Mouse (Mus musculus): ENCODE results near the gene Haao. TPM values are rescaled to one million over a fixed set of nuclear protein-coding genes. Genes with fewer than 3 reads are reported as not detected.

Gene Haao
- total RNA-seq, 1 experiment, result 0.54 TPM

DNA sequence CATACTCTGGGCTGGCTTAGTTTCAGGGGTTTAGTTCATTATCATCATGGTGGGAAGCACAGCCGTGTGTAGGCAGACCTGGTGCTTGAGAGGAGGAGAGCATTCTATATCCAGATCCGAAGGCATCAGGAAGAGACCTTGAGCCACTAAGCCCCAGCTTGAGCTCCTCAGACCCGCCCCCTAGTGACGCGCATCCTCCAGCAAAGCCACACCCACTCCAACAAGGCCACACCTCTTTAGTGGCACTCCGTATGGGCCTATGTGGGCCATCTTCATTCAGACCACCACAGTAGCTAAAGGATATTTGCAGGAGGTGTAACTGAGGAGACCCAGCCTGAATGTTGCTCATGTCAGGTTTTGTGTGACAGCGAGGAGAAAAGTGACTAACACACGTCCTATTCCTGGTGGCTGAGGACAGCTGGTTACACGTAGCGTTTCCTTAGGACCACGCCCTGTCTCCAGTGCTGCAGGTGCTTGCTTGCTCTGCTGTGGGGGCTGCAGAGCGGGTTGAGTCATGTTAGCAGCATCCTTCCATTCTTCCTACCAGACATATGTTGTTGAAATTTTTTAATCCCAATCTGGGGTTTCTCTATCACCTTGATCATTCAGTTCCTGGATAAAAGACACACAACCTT, 6.6 kb upstream of the Haao start:
- peaks cover 0 to 3% of the 10 kb centered on the region in 2 experiments; a peak in 1 of 4 replicates for H3K4me1 ChIP-seq (ENCODE audit: control insufficient read depth in 2 of 2, insufficient read depth in 2 of 2, low read length in 2 of 2, poor library complexity in 1 of 2)
- no peaks in the 10 kb centered on the region for H3K36me3 ChIP-seq (ENCODE audit: control insufficient read depth, insufficient read depth, low read length, poor library complexity, severe bottlenecking)
- H3K9me3 ChIP-seq (ENCODE audit: control insufficient read depth, insufficient read depth, low read depth, low read length), result no peaks in the 10 kb centered on the region
- H3K4me3 ChIP-seq (ENCODE audit: insufficient read depth in 1 of 2, low read depth in 1 of 2, low read length in 2 of 2, poor library complexity in 1 of 2, severe bottlenecking in 1 of 2), result peak overlapping the region in 1 of 2 experiments; percentile 55; a peak in 3 of 4 replicates
- peak; percentile 72 for DNase-seq (ENCODE audit: low read depth, low spot score)
- H3K9ac ChIP-seq (ENCODE audit: insufficient read depth, low read depth, low read length, poor library complexity, severe bottlenecking), result no peak overlapping the region
- no peak for TF ChIP-seq ZC3H11A (IDR thresholded peaks at IDR 0.05; ENCODE audit: borderline replicate concordance, low read depth, low read length)
- TF ChIP-seq CHD2 (IDR thresholded peaks at IDR 0.05; ENCODE audit: low read depth, low read length), result no peak
- TF ChIP-seq HCFC1 (IDR thresholded peaks at IDR 0.05; ENCODE audit: borderline replicate concordance, insufficient read depth, low read length), result no peak
- no peak for TF ChIP-seq ZNF384 (IDR thresholded peaks at IDR 0.05; ENCODE audit: low read depth, low read length)
- no peak for TF ChIP-seq MAFK (IDR thresholded peaks at IDR 0.05; ENCODE audit: insufficient read depth, low read depth, low read length)
- in situ Hi-C loops (cut with MboI; ENCODE audit: low sequenced_read_pairs in 2 of 2, unreplicated experiment in 2 of 2), result loop anchor here in 1 of 2 experiments (10.0 kb wide), 2 partner anchors 230 to 580 kb away; no protein-coding TSS in a partner anchor
- no peak overlapping the region for H3K27ac ChIP-seq (ENCODE audit: insufficient read depth, low read depth, low read length, poor library complexity, severe bottlenecking)

- Histone ChIP-seq H3K4me1 (ENCODE audit: control insufficient read depth in 2 of 2, insufficient read depth in 2 of 2, low read length in 2 of 2, poor library complexity in 1 of 2) (peaks cover 0 to 3% of the 10 kb centered on the region in 2 experiments; a peak in 1 of 4 replicates), H3K9me3 (ENCODE audit: control insufficient read depth, insufficient read depth, low read depth, low read length) (no peaks in the 10 kb centered on the region), H3K27ac (ENCODE audit: insufficient read depth, low read depth, low read length, poor library complexity, severe bottlenecking) (no peak overlapping the region), H3K4me3 (ENCODE audit: insufficient read depth in 1 of 2, low read depth in 1 of 2, low read length in 2 of 2, poor library complexity in 1 of 2, severe bottlenecking in 1 of 2) (peak overlapping the region in 1 of 2 experiments; percentile 55; a peak in 2 of 4 replicates), H3K9ac (ENCODE audit: insufficient read depth, low read depth, low read length, poor library complexity, severe bottlenecking) (no peak overlapping the region), H3K36me3 (ENCODE audit: control insufficient read depth, insufficient read depth, low read length, poor library complexity, severe bottlenecking) (no peaks in the 10 kb centered on the region)
- TF ChIP-seq ZC3H11A (IDR thresholded peaks at IDR 0.05; ENCODE audit: borderline replicate concordance, low read depth, low read length) (peak; percentile 39; the same call in 1 of the 2 replicates), MAFK (IDR thresholded peaks at IDR 0.05; ENCODE audit: insufficient read depth, low read depth, low read length) (no peak)
- in situ Hi-C loops (cut with MboI; ENCODE audit: low sequenced_read_pairs in 2 of 2, unreplicated experiment in 2 of 2), result loop anchor here in 1 of 2 experiments (10.0 kb wide), 2 partner anchors 229 to 579 kb away; no protein-coding TSS in a partner anchor
- DNase-seq (ENCODE audit: low read depth, low spot score), result no peak
Observed at GRCm38 (mm10) chr17:83853831-83854230, 6.1 kb upstream of the Haao start.

- H3K4me3 ChIP-seq (ENCODE audit: insufficient read depth in 1 of 2, low read depth in 1 of 2, low read length in 2 of 2, poor library complexity in 1 of 2, severe bottlenecking in 1 of 2), result no peak overlapping the region
- TF ChIP-seq MAFK (IDR thresholded peaks at IDR 0.05; ENCODE audit: insufficient read depth, low read depth, low read length) (no peak), HCFC1 (IDR thresholded peaks at IDR 0.05; ENCODE audit: borderline replicate concordance, insufficient read depth, low read length) (no peak), ZC3H11A (IDR thresholded peaks at IDR 0.05; ENCODE audit: borderline replicate concordance, low read depth, low read length) (no peak), ZNF384 (IDR thresholded peaks at IDR 0.05; ENCODE audit: low read depth, low read length) (no peak), CHD2 (IDR thresholded peaks at IDR 0.05; ENCODE audit: low read depth, low read length) (no peak)
- H3K9me3 ChIP-seq (ENCODE audit: control insufficient read depth, insufficient read depth, low read depth, low read length), result no peaks in the 10 kb centered on the region
- no peaks in the 10 kb centered on the region for H3K36me3 ChIP-seq (ENCODE audit: control insufficient read depth, insufficient read depth, low read length, poor library complexity, severe bottlenecking)
- no peak overlapping the region for H3K9ac ChIP-seq (ENCODE audit: insufficient read depth, low read depth, low read length, poor library complexity, severe bottlenecking)
- no peak overlapping the region for H3K27ac ChIP-seq (ENCODE audit: insufficient read depth, low read depth, low read length, poor library complexity, severe bottlenecking)
- in situ Hi-C loops (cut with MboI; ENCODE audit: low sequenced_read_pairs in 2 of 2, unreplicated experiment in 2 of 2), result loop anchor here in 1 of 2 experiments (10.0 kb wide), 2 partner anchors 226 to 576 kb away; no protein-coding TSS in a partner anchor
- no peak for DNase-seq (ENCODE audit: low read depth, low spot score)
- H3K4me1 ChIP-seq (ENCODE audit: control insufficient read depth in 2 of 2, insufficient read depth in 2 of 2, low read length in 2 of 2, poor library complexity in 1 of 2), result peaks cover 2 to 15% of the 10 kb centered on the region in 2 experiments; a peak in 3 of 4 replicates
Observed at GRCm38 (mm10) chr17:83850864-83851263, 3.1 kb upstream of the Haao start.

DNA sequence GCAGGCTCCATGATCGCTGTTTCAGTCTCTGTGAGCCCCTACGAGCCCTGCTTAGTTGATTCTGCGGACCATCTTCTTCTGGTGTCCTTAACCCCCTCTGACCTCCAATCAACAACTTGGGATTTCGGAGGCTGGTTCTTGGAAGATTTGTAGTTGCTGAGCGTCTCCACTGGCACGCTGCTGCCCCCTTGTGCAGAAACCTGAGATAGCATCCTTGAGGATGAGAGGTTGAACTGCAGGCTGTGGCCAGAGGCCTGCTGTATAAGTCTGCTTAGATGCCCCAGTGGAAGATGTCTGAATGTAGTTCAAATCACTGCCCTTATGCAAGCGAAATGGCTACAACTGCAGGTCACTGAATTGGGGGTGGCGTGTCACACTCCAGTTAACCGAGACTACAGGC, 2.7 kb upstream of the Haao start:
- in situ Hi-C loops (cut with MboI; ENCODE audit: low sequenced_read_pairs in 2 of 2, unreplicated experiment in 2 of 2), result loop anchor here in 1 of 2 experiments (10.0 kb wide), 2 partner anchors 226 to 576 kb away; no protein-coding TSS in a partner anchor
- Histone ChIP-seq H3K9ac (ENCODE audit: insufficient read depth, low read depth, low read length, poor library complexity, severe bottlenecking) (no peak overlapping the region; the same call in 1 of the 2 replicates), H3K27ac (ENCODE audit: insufficient read depth, low read depth, low read length, poor library complexity, severe bottlenecking) (no peak overlapping the region), H3K4me3 (ENCODE audit: insufficient read depth in 1 of 2, low read depth in 1 of 2, low read length in 2 of 2, poor library complexity in 1 of 2, severe bottlenecking in 1 of 2) (peak overlapping the region; percentile 31 to 49; a peak in 2 of 4 replicates), H3K36me3 (ENCODE audit: control insufficient read depth, insufficient read depth, low read length, poor library complexity, severe bottlenecking) (no peaks in the 10 kb centered on the region), H3K4me1 (ENCODE audit: control insufficient read depth in 2 of 2, insufficient read depth in 2 of 2, low read length in 2 of 2, poor library complexity in 1 of 2) (peaks cover 2 to 17% of the 10 kb centered on the region in 2 experiments; a peak in 3 of 4 replicates), H3K9me3 (ENCODE audit: control insufficient read depth, insufficient read depth, low read depth, low read length) (no peaks in the 10 kb centered on the region)
- TF ChIP-seq HCFC1 (IDR thresholded peaks at IDR 0.05; ENCODE audit: borderline replicate concordance, insufficient read depth, low read length), result no peak
- peak; percentile 90; the same call in 1 of the 2 replicates for TF ChIP-seq ZC3H11A (IDR thresholded peaks at IDR 0.05; ENCODE audit: borderline replicate concordance, low read depth, low read length)
- peak; percentile 94 for DNase-seq (ENCODE audit: low read depth, low spot score)
